Mouse (Mus musculus): ENCODE results near the gene Plagl1.
"Not testable (repeated sequence)": the region's sequence is repeated elsewhere in the genome, so short reads cannot be mapped to it uniquely, and the experiment has no call there.

- TF ChIP-seq CTCF (IDR thresholded peaks at IDR 0.05; ENCODE audit: low read depth, low read length); POLR2AphosphoS5 (IDR thresholded peaks at IDR 0.05; ENCODE audit: insufficient replicate concordance, low read depth, low read length); TAL1 (conservative IDR thresholded peaks at IDR 0.05; ENCODE audit: low read depth, low read length): not testable (repeated sequence)
These were observed 36.3 kb upstream of the Plagl1 start for GRCm38 (mm10) chr10:13023985-13024384.

Data from G1E (cell line).